In genomic region chr2:170731632-170732561, GRCm38 (mm10) we compare ENCODE assay signal across 8 mouse cellular contexts. TPM values are rescaled to one million over a fixed set of nuclear protein-coding genes. Genes with fewer than 3 reads are reported as not detected.
DNase-seq lines count a peak whose midpoint lies in the region; ATAC-seq and TF ChIP-seq lines count a peak whose summit lies in the region.

Dok5 (plus strand) TSS chr2:170731807.

- H3K27ac ChIP-seq in embryonic fibroblast, embryonic 13.5 days (ENCODE audit: insufficient read depth, low read length) = peak within 1 kb of the TSS; percentile 50; the same call in 1 of the 2 replicates
- peak within 1 kb of the TSS; percentile 1; the same call in 1 of the 2 replicates for H3K27ac ChIP-seq in heart, embryonic 12.5 days (ENCODE audit: poor library complexity, severe bottlenecking)
- H3K27ac ChIP-seq in limb, embryonic 15.5 days = no peak within 1 kb of the TSS

- peak within 1 kb of the TSS; percentile 84 for H3K4me2 ChIP-seq in heart, embryonic 12.5 days
- H3K4me2 ChIP-seq in limb, embryonic 15.5 days = peak within 1 kb of the TSS; percentile 90

- peak; percentile 56 for TF ChIP-seq POLR2A in embryonic fibroblast, embryonic 13.5 days (IDR thresholded peaks at IDR 0.05; ENCODE audit: low read depth, low read length)

- WGBS in heart, embryonic 12.5 days = 1% methylated on average over 53 of the region's 53 CpGs
- 2% methylated on average over 53 of the region's 53 CpGs for WGBS in limb, embryonic 15.5 days

- H3K4me3 ChIP-seq in embryonic fibroblast, embryonic 13.5 days (ENCODE audit: insufficient read depth, low read length) = peak within 1 kb of the TSS; percentile 64
- peak within 1 kb of the TSS; percentile 59 for H3K4me3 ChIP-seq in heart, embryonic 12.5 days
- H3K4me3 ChIP-seq in limb, embryonic 15.5 days = peak within 1 kb of the TSS; percentile 51

- no peaks in the 10 kb centered on the region for H3K9me3 ChIP-seq in heart, embryonic 12.5 days (replicated peaks)
- no peaks in the 10 kb centered on the region for H3K9me3 ChIP-seq in limb, embryonic 15.5 days

- no peak for TF ChIP-seq CTCF in embryonic fibroblast, embryonic 13.5 days (IDR thresholded peaks at IDR 0.05; ENCODE audit: borderline replicate concordance, insufficient read depth, low read length)

- peaks cover 3% of the 10 kb centered on the region for H3K4me1 ChIP-seq in embryonic fibroblast, embryonic 13.5 days (ENCODE audit: control insufficient read depth, insufficient read depth, low read length)
- H3K4me1 ChIP-seq in heart, embryonic 12.5 days (replicated peaks) = peaks cover 25% of the 10 kb centered on the region
- H3K4me1 ChIP-seq in limb, embryonic 15.5 days = peaks cover 12% of the 10 kb centered on the region; the same call in 1 of the 2 replicates

- no peaks in the 10 kb centered on the region for H3K36me3 ChIP-seq in heart, embryonic 12.5 days
- no peaks in the 10 kb centered on the region for H3K36me3 ChIP-seq in limb, embryonic 15.5 days

- peak; percentile 78 for DNase-seq in brain, embryonic 18.5 days (ENCODE audit: low read depth, low spot score)
- DNase-seq in kidney, postnatal 10 days = peak; percentile 87
- DNase-seq in neural tube, embryonic 10.5 days (ENCODE audit: extremely low spot score, low spot score) = peak; percentile 65
- peak; percentile 9 to 35 for DNase-seq in urinary bladder, adult 18-20 months (ENCODE audit: low spot score in 2 of 2)
- DNase-seq in B cell, adult 2 months = no peak

- peak within 1 kb of the TSS; percentile 34 for H3K9ac ChIP-seq in heart, embryonic 12.5 days
- peak within 1 kb of the TSS; percentile 28; the same call in 1 of the 2 replicates for H3K9ac ChIP-seq in limb, embryonic 15.5 days

- no peaks in the 10 kb centered on the region for H3K27me3 ChIP-seq in heart, embryonic 12.5 days (replicated peaks)
- H3K27me3 ChIP-seq in limb, embryonic 15.5 days = peaks cover 32% of the 10 kb centered on the region

- ATAC-seq in heart, embryonic 12.5 days (ENCODE audit: insufficient number of reproducible peaks, low FRiP score) = peak; percentile 72
- ATAC-seq in limb, embryonic 15.5 days (ENCODE audit: insufficient number of reproducible peaks, low FRiP score, low TSS enrichment, low read depth) = peak; percentile 71

RNA-seq across cellular contexts. Expression of gene Dok5, which starts in this region (rescaled TPM):
- polyA plus RNA-seq in embryonic fibroblast, embryonic 13.5 days (2011; ENCODE audit: insufficient read length, low read depth, missing spikeins) = 10.7 and 12.0 TPM in 2 replicates
- 6.9 and 7.5 TPM in 2 replicates for polyA plus RNA-seq in heart, embryonic 12.5 days (2016; fragmentation: Nextera tagmentation; extraction: Ambion mirVana)
- 12.3 and 12.7 TPM in 2 replicates for polyA plus RNA-seq in limb, embryonic 15.5 days (2015; fragmentation: Nextera tagmentation; extraction: Ambion mirVana)

Comparison
In these comparisons a context has a peak if more than half of its experiments do, and no peak if none do; other contexts are left out.
1. DNase-seq: peak in brain, embryonic 18.5 days (single experiment), kidney, postnatal 10 days (single experiment), neural tube, embryonic 10.5 days (single experiment) and urinary bladder, adult 18-20 months (2 of 2); none in B cell, adult 2 months (0 of 2).
2. Peak in every context shown above with its lines, with median percentiles within 50 percentile points of each other: H3K4me3 ChIP-seq.